Mouse (Mus musculus): ENCODE data around the gene Taar2.

- TF ChIP-seq CTCF (IDR thresholded peaks at IDR 0.05; ENCODE audit: borderline replicate concordance, control insufficient read depth, extremely low read depth, insufficient read depth, low read length, poor library complexity) (no peak), POLR2A (IDR thresholded peaks at IDR 0.05; ENCODE audit: control insufficient read depth, extremely low read depth, insufficient read depth, low read length, poor library complexity) (no peak)
Observed at GRCm38 (mm10) chr10:23985546-23985945, 47.2 kb downstream of the Taar2 start, which contains the start of gene Taar6.

All from thymus, adult 2 months (tissue).